Mouse (Mus musculus) stomach, embryonic 14.5 days (tissue): ENCODE measurements around the gene Porcn. TPM values are rescaled to one million over a fixed set of nuclear protein-coding genes. Genes with fewer than 3 reads are reported as not detected.

Experiments used
- ATAC-seq: fragments of 200-750 bp; cut with Nextera tagmentation; 2 replicates; pipeline ENCODE4 v1.8.0; 2017; ENCODE audit warnings: low read depth, moderate TSS enrichment; ENCODE audit not compliant: insufficient number of reproducible peaks, insufficient read depth, low FRiP score
- H3K27ac ChIP-seq: fragments of 300-500 bp; sonication (generic); 2 replicates; pipeline ENCODE4 v1.5.1; 2014; ENCODE audit warnings: mild to moderate bottlenecking, low read length, moderate library complexity, mixed read lengths
- H3K27me3 ChIP-seq: fragments of 300-500 bp; sonication (generic); 2 replicates; pipeline ENCODE4 v1.6.1; 2014; ENCODE audit warnings: low read length, control low read depth, mixed read lengths; ENCODE audit not compliant: control insufficient read depth, insufficient read depth
- H3K36me3 ChIP-seq: fragments of 300-500 bp; sonication (generic); 2 replicates; pipeline ENCODE4 v1.6.1; 2014; ENCODE audit warnings: mild to moderate bottlenecking, control low read depth, low read length, moderate library complexity, mixed read lengths; ENCODE audit not compliant: control insufficient read depth, insufficient read depth
- H3K4me1 ChIP-seq: fragments of 300-500 bp; sonication (generic); 2 replicates; pipeline ENCODE4 v1.6.1; 2014; ENCODE audit warnings: low read length, control low read depth, mixed read lengths; ENCODE audit not compliant: control insufficient read depth, insufficient read depth
- H3K4me2 ChIP-seq: fragments of 300-500 bp; sonication (generic); replicated peaks from 2 replicates; pipeline ENCODE4 v1.6.1; 2014; ENCODE audit warnings: low read depth, low read length, control low read depth
- H3K4me3 ChIP-seq: fragments of 300-500 bp; sonication (generic); 2 replicates; pipeline ENCODE4 v1.5.1; 2014; ENCODE audit warnings: low read depth, low read length, control low read depth
- H3K9ac ChIP-seq: fragments of 300-500 bp; sonication (generic); replicated peaks from 2 replicates; pipeline ENCODE4 v1.6.1; 2014; ENCODE audit warnings: low read depth, mild to moderate bottlenecking, control low read depth, low read length, moderate library complexity, mixed read lengths
- H3K9me3 ChIP-seq: fragments of 300-500 bp; sonication (generic); 2 replicates; pipeline ENCODE4 v1.6.1; 2016; ENCODE audit warnings: low read depth, low read length, control low read depth; ENCODE audit not compliant: control insufficient read depth
- WGBS: fragments of 180-500 bp; shearing (Covaris S2); extraction: QIAGEN DNeasy Blood & Tissue Kit; methylation state at CpG from one replicate; pipeline ENCODE4 v1.1.7; 2014; 5-methylcytosine and 5-hydroxymethylcytosine counted together
- polyA plus RNA-seq: library from polyadenylated mRNA; unstranded; fragments of >200 nt; fragmentation: Nextera tagmentation; extraction: Ambion mirVana; gene quantifications from 2 replicates; pipeline ENCODE4 v1.2.1, GENCODE M21; 2014

Gene Porcn
- polyA plus RNA-seq, 1 experiment from 2014 or later: 16.9 TPM

- H3K27ac ChIP-seq: no peak overlapping the region
- no peak for ATAC-seq
- no peaks in the 10 kb centered on the region for H3K36me3 ChIP-seq
- 89% methylated on average over 2 of the region's 2 CpGs for WGBS
- no peaks in the 10 kb centered on the region for H3K9me3 ChIP-seq
- H3K9ac ChIP-seq: no peak overlapping the region
- no peak overlapping the region for H3K4me2 ChIP-seq
- no peak overlapping the region for H3K4me3 ChIP-seq
- no peaks in the 10 kb centered on the region for H3K27me3 ChIP-seq
- H3K4me1 ChIP-seq: no peaks in the 10 kb centered on the region
Observed at GRCm38 (mm10) chrX:8236704-8237103, 30.4 kb upstream of the Porcn start.

- Histone ChIP-seq H3K27me3 (no peaks in the 10 kb centered on the region), H3K4me3 (no peak overlapping the region), H3K9me3 (no peaks in the 10 kb centered on the region), H3K27ac (no peak overlapping the region), H3K9ac (no peak overlapping the region), H3K4me1 (no peaks in the 10 kb centered on the region), H3K36me3 (no peaks in the 10 kb centered on the region), H3K4me2 (no peak overlapping the region)
- 67% methylated on average over 3 of the region's 3 CpGs for WGBS
- ATAC-seq: no peak
Observed at GRCm38 (mm10) chrX:8233602-8234001, 27.3 kb upstream of the Porcn start.

- H3K9me3 ChIP-seq: no peaks in the 10 kb centered on the region
- no peaks in the 10 kb centered on the region for H3K36me3 ChIP-seq
- H3K4me2 ChIP-seq: no peak overlapping the region
- no peak for ATAC-seq
- H3K27ac ChIP-seq: no peak overlapping the region
- 76% methylated on average over 4 of the region's 4 CpGs for WGBS
- H3K27me3 ChIP-seq: no peaks in the 10 kb centered on the region
- no peaks in the 10 kb centered on the region for H3K4me1 ChIP-seq
- no peak overlapping the region for H3K4me3 ChIP-seq
- H3K9ac ChIP-seq: no peak overlapping the region
Observed at GRCm38 (mm10) chrX:8230272-8230671, 23.9 kb upstream of the Porcn start.

- no peak overlapping the region for H3K4me2 ChIP-seq
- ATAC-seq: no peak
- H3K4me1 ChIP-seq: no peaks in the 10 kb centered on the region
- H3K36me3 ChIP-seq: no peaks in the 10 kb centered on the region
- H3K4me3 ChIP-seq: no peak overlapping the region
- no peak overlapping the region for H3K27ac ChIP-seq
- 88% methylated on average over 7 of the region's 7 CpGs for WGBS
- no peaks in the 10 kb centered on the region for H3K9me3 ChIP-seq
- no peaks in the 10 kb centered on the region for H3K27me3 ChIP-seq
- no peak overlapping the region for H3K9ac ChIP-seq
Observed at GRCm38 (mm10) chrX:8223473-8223872, 17.1 kb upstream of the Porcn start.

GRCm38 (mm10) chrX:8222678-8223421 is 16.5 kb upstream of the Porcn start:
- WGBS: 58% methylated on average over 7 of the region's 7 CpGs

GRCm38 (mm10) chrX:8222296-8222677 is 16.0 kb upstream of the Porcn start:
- no peak overlapping the region for H3K4me3 ChIP-seq
- no peak overlapping the region for H3K27ac ChIP-seq
- H3K36me3 ChIP-seq: no peaks in the 10 kb centered on the region
- 73% methylated on average over 3 of the region's 3 CpGs for WGBS
- no peaks in the 10 kb centered on the region for H3K27me3 ChIP-seq
- H3K9ac ChIP-seq: no peak overlapping the region
- ATAC-seq: no peak
- no peaks in the 10 kb centered on the region for H3K4me1 ChIP-seq
- no peak overlapping the region for H3K4me2 ChIP-seq
- no peaks in the 10 kb centered on the region for H3K9me3 ChIP-seq

More at GRCm38 (mm10) chrX:8222678-8223421, 16.5 kb upstream of the Porcn start:
- H3K27ac ChIP-seq: no peak overlapping the region
- no peaks in the 10 kb centered on the region for H3K4me1 ChIP-seq
- H3K4me3 ChIP-seq: no peak overlapping the region
- no peak overlapping the region for H3K4me2 ChIP-seq
- ATAC-seq: no peak
- no peak overlapping the region for H3K9ac ChIP-seq
- no peaks in the 10 kb centered on the region for H3K27me3 ChIP-seq
- H3K9me3 ChIP-seq: no peaks in the 10 kb centered on the region
- no peaks in the 10 kb centered on the region for H3K36me3 ChIP-seq

- WGBS: 43% methylated on average over 8 of the region's 8 CpGs
- H3K4me2 ChIP-seq: no peak overlapping the region
- no peaks in the 10 kb centered on the region for H3K27me3 ChIP-seq
Observed at GRCm38 (mm10) chrX:8219651-8220050, 13.3 kb upstream of the Porcn start.

DNA sequence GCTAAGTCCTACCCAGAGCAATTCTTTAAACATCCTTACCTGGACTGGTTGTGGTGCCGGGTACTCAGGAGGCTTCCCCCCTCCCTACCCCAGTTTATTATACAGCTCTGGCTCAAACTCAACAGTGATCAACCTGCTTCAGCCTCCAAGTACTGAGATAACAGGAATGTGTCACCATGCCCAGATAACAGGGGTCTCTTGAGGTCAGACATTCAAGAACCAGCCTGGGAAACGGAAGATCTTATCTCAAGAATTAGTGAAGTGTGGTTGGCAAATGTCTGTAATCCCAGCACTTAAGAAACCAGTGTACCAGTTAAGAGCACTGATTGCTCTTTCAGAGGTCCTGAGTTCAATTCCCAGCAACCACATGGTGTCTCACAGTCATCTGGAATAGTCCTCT is 11.8 kb upstream of the Porcn start:
- Histone ChIP-seq H3K4me3 (no peak overlapping the region), H3K36me3 (no peaks in the 10 kb centered on the region), H3K4me1 (no peaks in the 10 kb centered on the region), H3K9me3 (no peaks in the 10 kb centered on the region), H3K9ac (no peak overlapping the region), H3K4me2 (no peak overlapping the region), H3K27me3 (no peaks in the 10 kb centered on the region), H3K27ac (no peak overlapping the region)
- ATAC-seq: no peak
- 54% methylated on average over 2 of the region's 2 CpGs for WGBS

More at GRCm38 (mm10) chrX:8219651-8220050, 13.3 kb upstream of the Porcn start:
- no peak overlapping the region for H3K4me3 ChIP-seq
- no peak overlapping the region for H3K9ac ChIP-seq
- H3K4me1 ChIP-seq: no peaks in the 10 kb centered on the region
- no peaks in the 10 kb centered on the region for H3K9me3 ChIP-seq
- no peaks in the 10 kb centered on the region for H3K36me3 ChIP-seq
- H3K27ac ChIP-seq: no peak overlapping the region
- ATAC-seq: no peak

- no peaks in the 10 kb centered on the region for H3K27me3 ChIP-seq
- WGBS: 32% methylated on average over 6 of the region's 6 CpGs
- ATAC-seq: no peak
Observed at GRCm38 (mm10) chrX:8217383-8217782, 11.1 kb upstream of the Porcn start.

More at GRCm38 (mm10) chrX:8217383-8217782, 11.1 kb upstream of the Porcn start:
- H3K9me3 ChIP-seq: no peaks in the 10 kb centered on the region
- H3K36me3 ChIP-seq: no peaks in the 10 kb centered on the region
- H3K9ac ChIP-seq: no peak overlapping the region
- no peaks in the 10 kb centered on the region for H3K4me1 ChIP-seq
- H3K27ac ChIP-seq: no peak overlapping the region
- no peak overlapping the region for H3K4me2 ChIP-seq
- H3K4me3 ChIP-seq: no peak overlapping the region
